Mouse (Mus musculus) erythroblast, embryonic 14.5 days (primary cell): ENCODE measurements around the gene Wdr82.

Experiments used
- GATA1 ChIP-seq: IDR thresholded peaks from 2 replicates; pipeline ENCODE4 v1.6.1; 2012; ENCODE audit warnings: low read length, inconsistent platforms, mixed read lengths
- TAL1 ChIP-seq: IDR thresholded peaks from 3 replicates; pipeline ENCODE4 v1.6.1; 2012; ENCODE audit warnings: low read length, inconsistent platforms, mixed read lengths

DNA sequence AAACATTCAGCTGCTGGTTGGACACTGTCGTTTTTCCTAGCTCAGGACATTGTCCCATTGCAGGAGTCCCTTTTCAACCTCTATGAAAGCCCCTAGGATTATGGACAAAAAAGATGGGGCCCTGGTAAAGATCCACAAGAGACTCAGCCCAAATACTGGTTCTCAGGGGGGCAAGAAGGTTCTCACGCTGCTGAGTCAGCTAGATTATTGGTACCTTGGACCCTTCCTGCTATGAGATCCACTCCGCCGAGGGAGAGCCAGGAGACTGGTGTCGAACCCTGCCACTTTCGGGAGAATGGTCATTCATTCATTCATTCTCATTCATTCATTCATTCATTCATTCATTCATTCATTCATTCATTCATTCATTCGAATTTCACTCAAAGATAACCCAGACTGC is 46.2 kb downstream of the Wdr82 start:
- TF ChIP-seq GATA1, result no peak
- TF ChIP-seq TAL1, result no peak
